Mouse (Mus musculus) liver, postnatal 0 days (tissue): Measurements from ENCODE around the gene Sbf1.

Experiments used
- CTCF ChIP-seq: sonication (generic); IDR thresholded peaks from 2 replicates; pipeline ENCODE4 v1.5.1; 2016; ENCODE audit warnings: antibody characterized with exemption, low read depth
- EP300 ChIP-seq: IDR thresholded peaks from 2 replicates; pipeline ENCODE4 v1.6.1; 2016; ENCODE audit warnings: antibody characterized with exemption, low read depth, mild to moderate bottlenecking

GRCm38 (mm10) chr15:89352795-89353194, 37.7 kb upstream of the Sbf1 start:
- TF ChIP-seq EP300 (no peak), CTCF (no peak)
